Mouse (Mus musculus) cortical plate, adult 2 months (tissue): Measurements from ENCODE around the gene Lrrk1.

Source experiments
- CTCF ChIP-seq: fragments of 200-500 bp; IDR thresholded peaks from 2 replicates; pipeline ENCODE4 v1.5.1; 2011; ENCODE audit warnings: mild to moderate bottlenecking, control low read depth, low read length; ENCODE audit not compliant: insufficient read depth; ENCODE audit errors: extremely low read depth
- POLR2A ChIP-seq: fragments of 200-500 bp; IDR thresholded peaks from 2 replicates; pipeline ENCODE4 v1.6.1; 2011; ENCODE audit warnings: mild to moderate bottlenecking, low read length, control low read depth; ENCODE audit not compliant: insufficient read depth; ENCODE audit errors: extremely low read depth

DNA sequence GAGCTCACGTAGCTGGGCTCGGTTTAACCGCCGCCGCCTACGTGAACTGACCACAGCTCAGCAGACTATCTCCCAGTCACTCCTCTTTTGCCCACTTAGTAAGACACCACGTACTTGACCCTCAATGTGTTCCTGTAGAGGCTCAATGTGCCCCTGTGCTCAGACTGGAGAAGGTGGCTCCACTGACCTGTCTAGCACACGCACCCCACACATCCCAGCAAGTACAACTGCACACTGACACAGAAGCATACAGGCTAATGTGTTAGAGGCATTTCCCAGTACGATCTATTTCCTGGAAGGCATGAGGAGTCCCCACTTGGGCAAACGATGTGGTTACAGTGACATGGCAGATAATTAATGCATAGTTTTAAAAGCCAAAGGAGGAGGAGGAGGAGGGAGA, 11.6 kb downstream of the Lrrk1 start:
- TF ChIP-seq POLR2A (no peak), CTCF (no peak)
